Mouse (Mus musculus) left cerebral cortex, adult 9 months (tissue): ENCODE measurements around the gene Pan3.

Experiments
- DNase-seq, 2 experiments: peaks; one replicate each; pipeline ENCODE4 v3.0.0; 2022; ENCODE audit warnings: low spot score in 2 of 2

The Pan3 gene

GRCm38 (mm10) chr5:147484142-147484541 lies 54.2 kb downstream of the Pan3 start:
- no peak for DNase-seq

GRCm38 (mm10) chr5:147489226-147489625 lies 59.3 kb downstream of the Pan3 start:
- DNase-seq, result no peak

GRCm38 (mm10) chr5:147490907-147491306 lies 60.9 kb downstream of the Pan3 start:
- no peak for DNase-seq

- DNase-seq, result no peak
Observed at GRCm38 (mm10) chr5:147492511-147492910, 62.5 kb downstream of the Pan3 start.

GRCm38 (mm10) chr5:147493205-147493604 lies 63.2 kb downstream of the Pan3 start:
- DNase-seq, result no peak

GRCm38 (mm10) chr5:147493685-147494084 lies 63.7 kb downstream of the Pan3 start:
- no peak for DNase-seq

- DNase-seq, result no peak
Observed at GRCm38 (mm10) chr5:147494388-147494787, 64.4 kb downstream of the Pan3 start.

GRCm38 (mm10) chr5:147494791-147495376 lies 64.9 kb downstream of the Pan3 start:
- no peak for DNase-seq

GRCm38 (mm10) chr5:147495961-147496360 lies 66.0 kb downstream of the Pan3 start:
- DNase-seq, result no peak

GRCm38 (mm10) chr5:147496921-147497320 lies 67.0 kb downstream of the Pan3 start:
- DNase-seq, result no peak

- no peak for DNase-seq
Observed at GRCm38 (mm10) chr5:147497714-147498113, 67.8 kb downstream of the Pan3 start.

- DNase-seq, result no peak
Observed at GRCm38 (mm10) chr5:147501456-147501998, 71.6 kb downstream of the Pan3 start.

GRCm38 (mm10) chr5:147502921-147503320 lies 73.0 kb downstream of the Pan3 start:
- DNase-seq, result no peak

- DNase-seq, result no peak
Observed at GRCm38 (mm10) chr5:147511350-147511749, 81.4 kb downstream of the Pan3 start.

- DNase-seq, result no peak
Observed at GRCm38 (mm10) chr5:147527006-147527405, 97.0 kb downstream of the Pan3 start.

GRCm38 (mm10) chr5:147527788-147528187 lies 97.8 kb downstream of the Pan3 start:
- DNase-seq, result no peak

- peak in 1 of 2 experiments; percentile 23 for DNase-seq
Observed at GRCm38 (mm10) chr5:147532031-147532430, 102.1 kb downstream of the Pan3 start.

GRCm38 (mm10) chr5:147539409-147539808 lies 109.4 kb downstream of the Pan3 start:
- peak; percentile 44 to 55 for DNase-seq

- DNase-seq, result no peak
Observed at GRCm38 (mm10) chr5:147539815-147540214, 109.9 kb downstream of the Pan3 start.

GRCm38 (mm10) chr5:147542291-147542690 lies 112.3 kb downstream of the Pan3 start:
- no peak for DNase-seq

- no peak for DNase-seq
Observed at GRCm38 (mm10) chr5:147545731-147546241, 115.8 kb downstream of the Pan3 start.

GRCm38 (mm10) chr5:147549016-147549755 lies 119.2 kb downstream of the Pan3 start:
- no peak for DNase-seq
